Mouse (Mus musculus) forebrain, embryonic 13.5 days (tissue): ENCODE measurements around the gene Kbtbd12. TPM values are rescaled to one million over a fixed set of nuclear protein-coding genes. Genes with fewer than 3 reads are reported as not detected.

ENCODE experiments used
- ATAC-seq: fragments of 200-750 bp; cut with Nextera tagmentation; 2 replicates; pipeline ENCODE4 v1.8.0; 2017
- H3K27ac ChIP-seq: fragments of 300-500 bp; sonication (generic); 2 replicates; pipeline ENCODE4 v1.5.1; 2015; ENCODE audit warnings: inconsistent platforms, mild to moderate bottlenecking, moderate library complexity
- H3K27me3 ChIP-seq: fragments of 300-500 bp; sonication (generic); 2 replicates; pipeline ENCODE4 v1.6.1; 2015; ENCODE audit warnings: mild to moderate bottlenecking, inconsistent platforms
- H3K36me3 ChIP-seq: fragments of 300-500 bp; sonication (generic); 2 replicates; pipeline ENCODE4 v1.6.1; 2015; ENCODE audit warnings: mild to moderate bottlenecking, inconsistent platforms; ENCODE audit not compliant: poor library complexity, severe bottlenecking
- H3K4me1 ChIP-seq: fragments of 300-500 bp; sonication (generic); 2 replicates; pipeline ENCODE4 v1.6.1; 2015; ENCODE audit warnings: inconsistent platforms
- H3K4me2 ChIP-seq: fragments of 300-500 bp; sonication (generic); 2 replicates; pipeline ENCODE4 v1.6.1; 2015; ENCODE audit warnings: inconsistent platforms, mild to moderate bottlenecking, moderate library complexity
- H3K4me3 ChIP-seq: fragments of 300-500 bp; sonication (generic); 2 replicates; pipeline ENCODE4 v1.5.1; 2015; ENCODE audit warnings: mild to moderate bottlenecking, inconsistent platforms
- H3K9ac ChIP-seq: fragments of 300-500 bp; sonication (generic); 2 replicates; pipeline ENCODE4 v1.6.1; 2015; ENCODE audit warnings: mild to moderate bottlenecking, inconsistent platforms
- H3K9me3 ChIP-seq: fragments of 300-500 bp; sonication (generic); replicated peaks from 2 replicates; pipeline ENCODE4 v1.6.1; 2016; ENCODE audit warnings: inconsistent platforms
- WGBS: fragments of 180-500 bp; shearing (Covaris S2); methylation state at CpG from one replicate; pipeline ENCODE4 v1.1.7; 2015; 5-methylcytosine and 5-hydroxymethylcytosine counted together
- polyA plus RNA-seq: library from polyadenylated mRNA; unstranded; fragments of >200 nt; fragmentation: Nextera tagmentation; extraction: Ambion mirVana; gene quantifications from 2 replicates; pipeline ENCODE4 v1.2.1, GENCODE M21; 2015

The Kbtbd12 gene
- polyA plus RNA-seq, 1 experiment from 2014 or later = not detected

- peaks cover 26% of the 10 kb centered on the region for H3K4me1 ChIP-seq
- peak overlapping the region; percentile 6; the same call in 1 of the 2 replicates for H3K9ac ChIP-seq
- 75% methylated on average over 5 of the region's 5 CpGs for WGBS
- H3K9me3 ChIP-seq = no peaks in the 10 kb centered on the region
- peak overlapping the region; percentile 72 for H3K4me2 ChIP-seq
- no peak overlapping the region for H3K27ac ChIP-seq
- H3K36me3 ChIP-seq = peaks cover 48% of the 10 kb centered on the region
- no peak overlapping the region for H3K4me3 ChIP-seq
- H3K27me3 ChIP-seq = no peaks in the 10 kb centered on the region
- ATAC-seq = no peak
These were observed 121.1 kb downstream of the Kbtbd12 start for GRCm38 (mm10) chr6:88516667-88517066.

- 82% methylated on average over 8 of the region's 8 CpGs for WGBS
- H3K36me3 ChIP-seq = peaks cover 55% of the 10 kb centered on the region
- peaks cover 26% of the 10 kb centered on the region for H3K4me1 ChIP-seq
- no peaks in the 10 kb centered on the region for H3K9me3 ChIP-seq
- H3K27me3 ChIP-seq = no peaks in the 10 kb centered on the region
- H3K27ac ChIP-seq = no peak overlapping the region
- no peak for ATAC-seq
- no peak overlapping the region for H3K4me2 ChIP-seq
- no peak overlapping the region for H3K4me3 ChIP-seq
- no peak overlapping the region for H3K9ac ChIP-seq
These were observed 121.8 kb downstream of the Kbtbd12 start for GRCm38 (mm10) chr6:88515971-88516370.

- no peaks in the 10 kb centered on the region for H3K27me3 ChIP-seq
- H3K9ac ChIP-seq = no peak overlapping the region
- WGBS = 91% methylated on average over 4 of the region's 4 CpGs
- no peak overlapping the region for H3K4me2 ChIP-seq
- peaks cover 69% of the 10 kb centered on the region for H3K36me3 ChIP-seq
- no peak overlapping the region for H3K4me3 ChIP-seq
- no peak for ATAC-seq
- H3K4me1 ChIP-seq = peaks cover 22% of the 10 kb centered on the region
- no peaks in the 10 kb centered on the region for H3K9me3 ChIP-seq
- H3K27ac ChIP-seq = no peak overlapping the region
These were observed 123.2 kb downstream of the Kbtbd12 start for GRCm38 (mm10) chr6:88514546-88514945.

GRCm38 (mm10) chr6:88513984-88514383 lies 123.8 kb downstream of the Kbtbd12 start:
- Histone ChIP-seq H3K27me3 (no peaks in the 10 kb centered on the region), H3K36me3 (peaks cover 75% of the 10 kb centered on the region), H3K4me3 (no peak overlapping the region), H3K9ac (no peak overlapping the region), H3K9me3 (no peaks in the 10 kb centered on the region), H3K4me2 (no peak overlapping the region), H3K27ac (no peak overlapping the region), H3K4me1 (peaks cover 16% of the 10 kb centered on the region)
- no peak for ATAC-seq
- 94% methylated on average over 8 of the region's 8 CpGs for WGBS

- no peak overlapping the region for H3K4me3 ChIP-seq
- H3K36me3 ChIP-seq = peaks cover 70% of the 10 kb centered on the region
- no peak overlapping the region for H3K9ac ChIP-seq
- H3K27me3 ChIP-seq = no peaks in the 10 kb centered on the region
- H3K9me3 ChIP-seq = no peaks in the 10 kb centered on the region
- no peak overlapping the region for H3K27ac ChIP-seq
- ATAC-seq = no peak
- 0 out of 2 replicates have a peak, but pooled peaks cover 8% of the 10 kb centered on the region for H3K4me1 ChIP-seq
- WGBS = 92% methylated on average over 4 of the region's 4 CpGs
- no peak overlapping the region for H3K4me2 ChIP-seq
These were observed 134.7 kb downstream of the Kbtbd12 start for GRCm38 (mm10) chr6:88503044-88503443.

GRCm38 (mm10) chr6:88502030-88502970 lies 135.4 kb downstream of the Kbtbd12 start:
- H3K36me3 ChIP-seq = peaks cover 69% of the 10 kb centered on the region
- no peaks in the 10 kb centered on the region for H3K9me3 ChIP-seq
- no peaks in the 10 kb centered on the region for H3K27me3 ChIP-seq
- H3K4me1 ChIP-seq = 0 out of 2 replicates have a peak, but pooled peaks cover 8% of the 10 kb centered on the region
- H3K4me2 ChIP-seq = no peak overlapping the region
- no peak for ATAC-seq
- H3K27ac ChIP-seq = no peak overlapping the region
- H3K9ac ChIP-seq = no peak overlapping the region
- H3K4me3 ChIP-seq = no peak overlapping the region
- 84% methylated on average over 13 of the region's 13 CpGs for WGBS

- Histone ChIP-seq H3K27ac (no peak overlapping the region), H3K4me2 (peak overlapping the region; percentile 95), H3K4me1 (0 out of 2 replicates have a peak, but pooled peaks cover 8% of the 10 kb centered on the region), H3K4me3 (peak overlapping the region; percentile 57), H3K36me3 (peaks cover 65% of the 10 kb centered on the region), H3K27me3 (no peaks in the 10 kb centered on the region), H3K9me3 (no peaks in the 10 kb centered on the region), H3K9ac (peak overlapping the region; percentile 78; the same call in 1 of the 2 replicates)
- peak; percentile 48; the same call in 1 of the 2 replicates for ATAC-seq
- WGBS = 12% methylated on average over 3 of the region's 3 CpGs
These were observed 137.4 kb downstream of the Kbtbd12 start for GRCm38 (mm10) chr6:88500405-88500767.

- Histone ChIP-seq H3K9ac (peak overlapping the region; percentile 78), H3K4me2 (peak overlapping the region; percentile 95), H3K27me3 (no peaks in the 10 kb centered on the region), H3K4me1 (0 out of 2 replicates have a peak, but pooled peaks cover 8% of the 10 kb centered on the region), H3K4me3 (peak overlapping the region; percentile 57), H3K27ac (no peak overlapping the region; the same call in 1 of the 2 replicates), H3K9me3 (no peaks in the 10 kb centered on the region), H3K36me3 (peaks cover 59% of the 10 kb centered on the region)
- ATAC-seq = peak; percentile 82
- WGBS = 3% methylated on average over 76 of the region's 76 CpGs
These were observed 138.0 kb downstream of the Kbtbd12 start for GRCm38 (mm10) chr6:88499481-88500404.

Other genes starting within 250 kb of the Kbtbd12 start
- 31.1 and 36.1 TPM in 2 replicates for gene Eefsec, start 191.4 kb downstream of the Kbtbd12 start, polyA plus RNA-seq
- 140 and 144 TPM in 2 replicates for gene Ruvbl1, start 172.5 kb downstream of the Kbtbd12 start, polyA plus RNA-seq
- 153 and 170 TPM in 2 replicates for gene Sec61a1, start 119.0 kb downstream of the Kbtbd12 start, polyA plus RNA-seq
- 9.0 and 11.2 TPM in 2 replicates for gene Mgll, start 86.5 kb upstream of the Kbtbd12 start, polyA plus RNA-seq
- gene Abtb1, start 204.0 kb upstream of the Kbtbd12 start, polyA plus RNA-seq = 32.0 and 32.3 TPM in 2 replicates
- 355 and 357 TPM in 2 replicates for gene Podxl2, start 237.1 kb upstream of the Kbtbd12 start, polyA plus RNA-seq